Mouse (Mus musculus) layer of hippocampus, adult 8-10 months (tissue): ENCODE data around the gene Cd3g. TPM values are rescaled to one million over a fixed set of nuclear protein-coding genes. Genes with fewer than 3 reads are reported as not detected.

Experiments used
- DNase-seq, 2 experiments: peaks; one replicate each; pipeline ENCODE4 v3.0.0; 2022; ENCODE audit warnings: low spot score in 2 of 2
- total RNA-seq, 4 experiments: library from RNA; stranded (reverse); gene quantifications; 2 replicates each; pipeline ENCODE4 v1.2.4; 2022

Gene Cd3g
- total RNA-seq, 4 experiments from 2014 or later, result 0.38 to 0.43 TPM; not detected in 2

DNA sequence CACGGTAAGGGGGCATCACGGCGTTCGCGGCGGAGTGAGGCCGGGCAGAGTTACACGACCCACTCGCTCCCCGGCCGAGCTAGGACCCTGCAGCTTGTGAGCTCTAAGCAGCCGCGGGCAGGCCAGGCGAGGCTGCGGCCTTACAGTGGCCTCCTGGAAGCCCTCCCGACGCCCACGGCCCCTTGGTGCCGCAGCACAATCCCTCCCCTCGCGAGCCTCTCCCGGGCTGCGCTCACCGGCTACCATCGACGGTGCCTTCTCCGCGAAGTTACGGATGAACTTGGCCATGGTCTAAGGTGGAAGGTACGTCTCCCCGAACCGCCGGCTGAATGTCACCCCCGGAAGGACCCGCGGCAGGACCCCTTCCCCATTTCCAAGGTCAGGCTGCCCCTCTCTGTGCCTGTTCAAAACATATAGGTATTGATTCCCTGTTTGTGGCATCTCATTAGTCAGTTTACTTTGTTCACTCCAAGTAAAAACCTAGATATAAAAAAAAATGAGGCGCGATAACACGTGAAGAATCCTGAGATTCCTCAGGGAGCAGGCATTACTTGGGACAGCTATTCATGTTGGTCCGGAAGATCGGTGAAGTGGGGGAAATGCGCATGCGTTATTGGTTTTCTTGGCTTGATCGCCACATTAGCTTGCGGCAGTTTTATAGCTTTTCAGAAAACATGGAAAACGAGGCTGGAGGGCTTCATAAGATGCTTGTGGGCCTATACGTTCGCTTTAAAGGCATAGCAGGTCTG lies 59.7 kb downstream of the Cd3g start, which contains the start of gene Atp5l:
TSS of gene Atp5l (minus strand) at position 369 of the 749 bp plus-strand sequence.
- DNase-seq, result peak; percentile 83 to 90

DNA sequence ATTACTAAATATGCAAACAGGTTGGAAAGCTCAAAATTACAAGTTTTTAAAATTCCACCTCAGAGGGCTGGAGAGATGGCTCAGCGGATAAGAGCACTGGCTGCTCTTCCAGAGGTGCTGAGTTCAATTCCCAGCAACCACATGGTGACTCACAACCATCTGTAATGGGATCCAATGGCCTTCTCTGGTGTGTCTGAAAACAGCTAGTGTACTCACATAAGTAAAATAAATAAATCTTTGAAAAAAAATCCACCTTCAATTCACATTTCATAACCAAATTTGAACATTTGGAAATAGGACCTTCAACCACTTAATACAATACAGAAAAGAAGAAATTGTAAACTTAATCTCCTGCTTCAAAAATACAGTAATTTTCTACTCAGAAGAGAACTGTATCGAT lies 60.6 kb downstream of the Cd3g start:
- no peak for DNase-seq

Other genes starting within 250 kb of the Cd3g start
- gene Phldb1, start 245.2 kb downstream of the Cd3g start, total RNA-seq, result 100 to 1,000 TPM in 2 of 4 experiments, 10 to 100 TPM in 2; 84.1 to 114 (median 102) TPM
- gene Arcn1, start 212.6 kb downstream of the Cd3g start, total RNA-seq, result 100 to 1,000 TPM in 2 of 4 experiments, 10 to 100 TPM in 2; 94.1 to 110 (median 101) TPM
- gene Ift46, start 212.5 kb downstream of the Cd3g start, total RNA-seq, result 10 to 100 TPM; 67.4 to 77.6 (median 70.5) TPM
- 10 to 100 TPM; 43.8 to 55.1 (median 49.5) TPM for gene Tmem25, start 181.1 kb downstream of the Cd3g start, total RNA-seq
- 1 to 10 TPM in 2 of 4 experiments, under 1 TPM in 1, not detected in 1; 0.74 to 1.4 (median 1.1) TPM for gene Ttc36, start 177.4 kb downstream of the Cd3g start, total RNA-seq
- gene Kmt2a, start 99.1 kb downstream of the Cd3g start, total RNA-seq, result 100 to 1,000 TPM in 1 of 4 experiments, 10 to 100 TPM in 3; 63.4 to 103 (median 80.1) TPM
- gene Atp5l, start 59.7 kb downstream of the Cd3g start, total RNA-seq, result 100 to 1,000 TPM; 246 to 356 (median 299) TPM
- 10 to 100 TPM; 69.7 to 84.9 (median 72.3) TPM for gene Ube4a, start 14.8 kb downstream of the Cd3g start, total RNA-seq
- not detected for gene Cd3d, start 1.4 kb upstream of the Cd3g start, total RNA-seq
- gene Cd3e, start 29.2 kb upstream of the Cd3g start, total RNA-seq, result under 1 TPM in 2 of 4 experiments, not detected in 2; 0.27 to 0.33 TPM
- gene Mpzl2, start 59.4 kb upstream of the Cd3g start, total RNA-seq, result 1 to 10 TPM; 1.3 TPM
- gene Mpzl3, start 74.8 kb upstream of the Cd3g start, total RNA-seq, result 1 to 10 TPM; 3.4 to 5.4 (median 3.7) TPM
- gene Jaml, start 98.8 kb upstream of the Cd3g start, total RNA-seq, result 1 to 10 TPM in 1 of 4 experiments, under 1 TPM in 3; 0.55 to 1.3 (median 0.72) TPM
- gene Scn2b, start 137.4 kb upstream of the Cd3g start, total RNA-seq, result 100 to 1,000 TPM; 209 to 270 (median 239) TPM
- gene Scn4b, start 158.0 kb upstream of the Cd3g start, total RNA-seq, result 10 to 100 TPM; 14.6 to 17.4 (median 15.7) TPM
- gene BC049352, start 201.6 kb upstream of the Cd3g start, total RNA-seq, result 1 to 10 TPM in 1 of 4 experiments, under 1 TPM in 3; 0.43 to 1.0 (median 0.59) TPM
- not detected for gene Tmprss4, start 223.7 kb upstream of the Cd3g start, total RNA-seq